Mouse (Mus musculus): ENCODE measurements around the gene Cstb. TPM values are rescaled to one million over a fixed set of nuclear protein-coding genes. Genes with fewer than 3 reads are reported as not detected.
A peak's percentile ranks its signal among the peaks of the same experiment; 100 is the strongest.

The Cstb gene
- total RNA-seq, 2 experiments from 2014 or later, result 3.3 to 17.7 TPM

DNA sequence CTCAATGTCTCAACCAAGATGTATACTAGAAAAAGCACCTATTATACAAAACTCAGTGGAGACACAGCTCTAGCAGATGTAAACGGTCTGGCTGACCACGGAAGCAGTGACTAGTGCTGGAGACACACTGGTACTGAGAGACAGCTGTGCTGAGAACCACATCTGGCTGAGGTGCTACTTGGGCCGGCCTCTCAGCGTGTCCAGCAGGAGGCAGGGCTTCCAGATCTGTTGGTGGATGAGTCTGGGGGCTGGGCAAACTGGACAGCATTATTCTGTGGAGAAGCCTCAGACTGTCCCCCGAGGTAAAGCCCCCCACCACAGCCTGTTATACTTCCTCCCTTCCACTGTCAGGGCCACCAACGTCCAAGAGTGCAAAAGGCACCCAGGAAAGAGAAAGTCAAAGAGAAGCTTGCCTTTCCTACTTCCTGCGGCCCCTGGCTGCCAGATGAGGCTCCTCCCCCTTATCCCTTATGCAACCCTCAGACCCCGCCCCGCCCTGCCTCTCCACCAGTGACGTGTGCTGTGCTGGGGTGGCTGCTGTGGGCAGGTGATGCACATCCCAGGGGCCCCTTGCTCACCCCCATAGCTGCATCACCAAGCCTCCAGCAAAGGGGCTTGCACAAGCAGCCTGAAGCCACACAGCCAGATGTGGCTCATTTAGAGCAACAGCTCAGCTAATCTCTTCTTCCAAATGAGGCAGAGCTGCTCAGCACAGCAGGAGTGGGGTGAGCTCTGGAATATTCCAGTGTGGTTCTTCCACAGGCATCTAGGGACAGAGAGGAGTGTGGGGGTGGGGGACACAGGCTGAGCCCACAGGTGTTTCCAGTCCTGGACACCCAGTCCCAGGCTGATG, 32.3 kb downstream of the Cstb start:
- peak; percentile 50; the same call in 1 of the 2 replicates for ATAC-seq (replicated peaks; ENCODE audit: low FRiP score, poor library complexity, severe bottlenecking)

- ATAC-seq (replicated peaks; ENCODE audit: low FRiP score, poor library complexity, severe bottlenecking), result no peak
These were observed 33.1 kb downstream of the Cstb start for GRCm38 (mm10) chr10:78458348-78459111.

- ATAC-seq (replicated peaks; ENCODE audit: low FRiP score, poor library complexity, severe bottlenecking), result no peak
These were observed 35.0 kb downstream of the Cstb start for GRCm38 (mm10) chr10:78460463-78460862.

- no peak for ATAC-seq (replicated peaks; ENCODE audit: low FRiP score, poor library complexity, severe bottlenecking)
These were observed 36.3 kb downstream of the Cstb start for GRCm38 (mm10) chr10:78461767-78462166.

- no peak for ATAC-seq (replicated peaks; ENCODE audit: low FRiP score, poor library complexity, severe bottlenecking)
These were observed 37.7 kb downstream of the Cstb start for GRCm38 (mm10) chr10:78462945-78463768.

- no peak for ATAC-seq (replicated peaks; ENCODE audit: low FRiP score, poor library complexity, severe bottlenecking)
These were observed 38.3 kb downstream of the Cstb start for GRCm38 (mm10) chr10:78463769-78464167.

GRCm38 (mm10) chr10:78464201-78464791, 38.8 kb downstream of the Cstb start:
- no peak for ATAC-seq (replicated peaks; ENCODE audit: low FRiP score, poor library complexity, severe bottlenecking)

GRCm38 (mm10) chr10:78464792-78465207, 39.3 kb downstream of the Cstb start, which contains the start of gene Pdxk:
Gene Pdxk, minus strand, starts transcription at chr10:78464975.
- ATAC-seq (replicated peaks; ENCODE audit: low FRiP score, poor library complexity, severe bottlenecking), result peak; percentile 70

DNA sequence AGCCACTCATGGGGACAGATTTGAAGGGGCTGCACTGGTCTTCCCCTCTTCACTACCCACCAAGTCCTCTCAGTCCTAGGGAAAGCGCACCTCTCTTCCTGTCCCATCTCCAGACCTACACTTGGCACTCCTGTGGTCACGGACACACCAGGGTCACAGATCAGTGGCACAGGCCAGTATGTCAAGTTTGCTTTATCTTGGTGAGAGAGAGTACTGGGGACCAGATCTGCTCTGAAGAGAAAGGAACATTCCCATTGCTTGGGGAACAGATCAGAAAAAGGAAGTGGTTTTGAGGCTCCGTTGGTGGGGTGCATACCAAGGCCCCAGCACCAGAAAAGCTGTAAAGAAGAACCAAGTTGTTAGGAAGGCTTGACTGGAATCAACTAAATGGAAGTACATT, 40.0 kb downstream of the Cstb start:
- no peak for ATAC-seq (replicated peaks; ENCODE audit: low FRiP score, poor library complexity, severe bottlenecking)

GRCm38 (mm10) chr10:78466647-78467046, 41.2 kb downstream of the Cstb start:
- no peak for ATAC-seq (replicated peaks; ENCODE audit: low FRiP score, poor library complexity, severe bottlenecking)

DNA sequence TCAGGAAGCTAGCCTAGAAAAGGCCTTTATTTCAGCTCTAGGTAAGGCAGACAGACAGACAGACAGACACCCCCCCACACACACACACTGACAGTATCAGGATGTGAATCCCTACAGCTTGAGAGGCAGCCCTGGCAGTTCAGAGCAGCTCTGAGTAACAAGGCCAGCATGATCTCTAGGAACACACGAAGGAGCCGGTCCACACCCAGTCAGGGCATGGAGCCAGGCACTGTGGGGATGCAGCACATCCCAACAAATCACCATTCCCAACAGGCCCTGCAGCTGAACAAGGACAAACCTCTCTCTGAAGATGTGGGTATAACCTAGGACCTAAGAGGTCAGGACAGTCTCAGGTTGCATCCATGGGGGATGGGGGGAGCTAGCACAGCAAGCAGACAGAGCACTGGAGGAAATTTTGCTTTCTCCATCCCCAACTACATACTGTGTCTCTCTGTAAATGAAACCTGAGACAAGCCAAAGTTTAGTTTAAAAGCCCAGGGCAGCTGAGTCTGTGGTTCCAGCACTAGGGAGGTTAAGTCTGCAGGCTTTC, 42.4 kb downstream of the Cstb start:
- ATAC-seq (replicated peaks; ENCODE audit: low FRiP score, poor library complexity, severe bottlenecking), result no peak

GRCm38 (mm10) chr10:78470582-78471313, 45.3 kb downstream of the Cstb start:
- ATAC-seq (replicated peaks; ENCODE audit: low FRiP score, poor library complexity, severe bottlenecking), result no peak

- ATAC-seq (replicated peaks; ENCODE audit: low FRiP score, poor library complexity, severe bottlenecking), result no peak
These were observed 46.6 kb downstream of the Cstb start for GRCm38 (mm10) chr10:78472046-78472445.

DNA sequence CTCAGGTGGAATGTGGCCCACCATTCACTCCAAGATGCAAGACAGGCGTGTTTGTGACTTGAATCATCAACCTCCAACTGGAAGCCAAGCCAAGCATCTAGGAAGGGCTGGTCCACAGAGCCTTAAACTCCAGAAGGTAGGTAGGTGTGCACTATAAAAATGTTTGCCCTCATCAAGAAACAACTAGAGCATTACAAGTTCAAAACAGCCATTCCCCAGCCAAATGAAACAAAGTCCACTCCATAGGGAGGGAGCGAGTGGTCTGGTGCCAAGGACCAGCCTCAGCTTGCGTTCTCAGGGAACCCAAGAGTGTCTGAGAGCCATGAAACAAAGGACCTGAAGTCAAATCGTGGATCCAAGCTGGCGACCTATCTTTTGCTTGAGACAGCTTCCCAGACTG, 48.0 kb downstream of the Cstb start:
- ATAC-seq (replicated peaks; ENCODE audit: low FRiP score, poor library complexity, severe bottlenecking), result no peak

DNA sequence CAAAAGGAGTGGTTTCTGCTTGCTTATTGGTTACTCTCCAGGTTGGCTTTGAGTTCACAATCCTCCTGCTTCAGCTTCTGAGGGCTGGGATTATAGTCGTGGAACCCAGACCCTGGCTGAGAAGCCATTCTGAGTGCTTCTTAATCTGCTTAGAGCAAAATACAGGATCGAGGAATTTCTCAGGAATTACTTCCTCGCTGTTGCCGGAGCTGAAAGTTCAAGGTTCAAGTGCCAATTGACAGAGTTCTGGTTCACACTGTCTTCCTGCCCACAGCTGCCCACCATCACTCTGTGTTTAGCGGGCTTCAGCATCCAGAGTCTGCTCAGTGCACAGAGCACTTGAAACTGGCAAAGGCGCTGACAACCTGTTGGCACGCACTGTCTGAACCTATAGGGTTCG, 49.3 kb downstream of the Cstb start:
- ATAC-seq (replicated peaks; ENCODE audit: low FRiP score, poor library complexity, severe bottlenecking), result no peak

DNA sequence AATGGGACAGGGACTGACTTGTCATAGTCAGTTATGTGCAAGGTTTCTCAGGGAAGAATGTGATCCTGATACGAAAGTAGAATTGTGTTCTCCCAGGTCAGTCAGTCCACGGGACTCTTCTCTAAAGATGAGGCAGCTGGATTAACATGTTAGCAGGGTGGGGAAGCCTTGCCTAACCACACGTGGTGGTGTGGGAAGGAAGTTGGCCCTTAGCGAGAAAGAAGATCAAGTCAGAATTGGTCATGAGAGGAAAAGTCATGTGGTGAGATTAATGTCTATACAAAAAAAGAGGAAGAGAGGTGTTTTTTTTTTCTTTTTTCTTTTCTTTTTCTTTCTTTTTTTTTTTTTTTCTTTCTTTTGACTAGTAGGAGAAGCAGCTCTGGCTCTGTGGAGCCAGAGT, 51.4 kb downstream of the Cstb start:
- ATAC-seq (replicated peaks; ENCODE audit: low FRiP score, poor library complexity, severe bottlenecking), result no peak
